Mouse (Mus musculus) retina, embryonic 14.5 days (tissue): Measurements from ENCODE around the gene Trdmt1.

Source experiments
- DNase-seq: peaks from one replicate; pipeline ENCODE4 v3.0.0-alpha.2; 2015; ENCODE audit warnings: low spot score

Gene Trdmt1

GRCm38 (mm10) chr2:13557145-13558030, 12.9 kb upstream of the Trdmt1 start:
- no peak for DNase-seq

DNA sequence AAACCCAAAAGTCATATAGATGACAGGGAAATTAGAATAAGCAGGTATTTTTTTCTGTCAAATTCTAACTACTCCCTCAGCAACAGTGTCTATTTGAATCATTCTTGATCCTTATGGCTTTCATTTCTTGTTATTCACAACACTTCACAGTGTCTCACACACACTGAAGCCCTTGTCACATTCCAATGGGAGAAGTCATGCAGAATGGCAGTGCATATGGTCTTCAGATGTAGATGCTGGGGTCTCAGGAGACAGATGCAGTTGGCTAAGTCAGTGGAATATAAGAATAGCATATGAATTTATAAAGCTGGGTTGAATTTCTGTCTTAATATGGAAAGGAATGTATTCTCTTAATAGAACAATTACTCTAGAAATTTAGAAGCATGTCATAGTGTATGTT, 11.8 kb upstream of the Trdmt1 start:
- DNase-seq: peak; percentile 38

GRCm38 (mm10) chr2:13553966-13554365, 9.5 kb upstream of the Trdmt1 start:
- no peak for DNase-seq

DNA sequence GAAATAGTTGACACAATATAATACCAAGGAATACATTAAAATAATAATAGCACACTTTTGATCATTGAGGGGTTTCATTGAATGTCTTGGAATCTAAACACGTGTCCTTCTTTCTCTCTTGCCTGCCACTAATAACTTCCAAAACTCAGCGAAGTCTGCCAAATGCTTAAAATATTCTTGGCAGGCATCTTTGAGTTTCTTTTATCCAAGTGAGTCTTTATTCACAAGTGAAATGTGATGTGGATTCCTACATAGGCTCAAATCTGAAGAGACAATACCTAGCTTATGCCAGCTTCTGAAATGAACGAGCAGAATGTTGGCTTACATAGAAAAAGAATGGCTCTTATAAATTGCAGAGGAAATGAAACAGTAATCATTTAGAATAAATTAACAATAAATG, 4.3 kb upstream of the Trdmt1 start:
- no peak for DNase-seq

- DNase-seq: no peak
These were observed 846 bp downstream of the Trdmt1 start for GRCm38 (mm10) chr2:13543519-13544124.

- no peak for DNase-seq
These were observed 4.6 kb downstream of the Trdmt1 start for GRCm38 (mm10) chr2:13539860-13540259.

DNA sequence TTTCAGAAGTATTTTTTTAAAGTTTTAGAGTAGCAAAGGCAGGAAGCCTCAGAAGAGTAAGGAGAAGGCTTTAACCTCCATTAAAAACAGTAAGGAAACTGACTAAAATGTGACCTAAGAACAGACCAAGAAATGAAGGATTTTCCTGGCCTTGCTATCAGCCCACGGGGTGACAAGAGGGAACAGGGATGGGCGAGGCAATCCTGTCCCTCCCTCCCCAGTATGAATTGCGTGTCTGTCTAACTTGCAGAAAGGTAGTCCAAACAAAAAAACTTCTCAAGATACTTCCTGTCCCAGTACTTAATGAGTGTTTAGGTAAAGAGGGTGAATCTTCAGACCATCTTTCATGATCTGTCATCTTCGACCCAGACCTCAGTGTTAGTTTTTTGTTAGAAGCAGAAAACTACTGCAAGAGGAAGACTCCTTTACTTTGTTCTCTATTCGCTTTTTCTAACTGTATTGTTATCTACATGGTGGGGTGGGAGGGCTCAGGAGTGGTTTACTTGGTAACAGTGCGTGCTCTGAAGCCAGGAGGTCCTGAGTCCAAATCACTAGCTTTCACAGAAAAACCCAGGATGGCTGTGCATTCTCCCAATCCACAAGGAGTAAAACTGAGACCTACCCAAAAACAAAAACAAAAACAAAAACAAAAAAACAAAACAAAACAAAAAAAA, 5.6 kb downstream of the Trdmt1 start:
- DNase-seq: no peak

GRCm38 (mm10) chr2:13538258-13538657, 6.2 kb downstream of the Trdmt1 start:
- no peak for DNase-seq

GRCm38 (mm10) chr2:13537733-13538132, 6.7 kb downstream of the Trdmt1 start:
- DNase-seq: no peak

GRCm38 (mm10) chr2:13536747-13537146, 7.7 kb downstream of the Trdmt1 start:
- no peak for DNase-seq

GRCm38 (mm10) chr2:13530639-13531038, 13.8 kb downstream of the Trdmt1 start:
- DNase-seq: no peak

GRCm38 (mm10) chr2:13529253-13529933, 15.1 kb downstream of the Trdmt1 start:
- no peak for DNase-seq

DNA sequence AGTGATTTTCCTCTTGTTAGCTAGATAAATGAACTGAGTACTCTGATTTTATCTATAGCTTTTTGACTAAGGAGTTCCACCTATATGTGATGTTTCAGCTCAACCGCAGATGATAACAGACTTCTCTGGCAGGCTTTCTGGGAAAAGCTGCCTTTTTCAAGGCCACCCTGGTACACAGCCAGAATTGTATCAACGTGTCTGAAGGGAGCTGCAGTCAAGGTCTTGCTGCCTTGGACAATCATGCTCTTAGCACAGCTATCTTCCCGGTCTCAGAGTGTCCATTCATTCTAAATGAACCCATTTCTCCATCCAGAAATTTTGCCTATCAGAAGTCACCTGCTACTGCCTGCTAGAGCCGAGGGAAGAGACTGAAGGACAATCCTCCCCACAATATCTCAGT, 16.9 kb downstream of the Trdmt1 start:
- DNase-seq: no peak

- DNase-seq: peak; percentile 39
These were observed 17.3 kb downstream of the Trdmt1 start for GRCm38 (mm10) chr2:13527125-13527524.

DNA sequence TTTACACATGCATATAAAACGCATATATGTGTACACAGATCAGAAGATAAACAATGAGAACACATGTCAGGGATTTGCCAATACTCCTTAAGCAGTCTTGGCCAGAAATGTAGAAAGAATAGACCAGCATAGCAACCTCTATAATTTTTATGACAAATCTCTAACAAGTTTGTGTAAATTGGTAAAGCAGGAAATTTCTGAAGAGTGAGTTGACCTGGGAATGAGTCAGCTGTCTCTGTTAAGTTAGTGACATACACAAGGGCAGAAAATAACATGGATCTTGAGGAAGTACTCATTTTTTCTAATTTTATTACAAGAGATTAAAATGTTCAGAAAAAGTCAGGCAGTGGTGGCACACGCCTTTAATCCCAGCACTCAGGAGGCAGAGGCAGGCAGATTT, 18.3 kb downstream of the Trdmt1 start:
- no peak for DNase-seq

DNA sequence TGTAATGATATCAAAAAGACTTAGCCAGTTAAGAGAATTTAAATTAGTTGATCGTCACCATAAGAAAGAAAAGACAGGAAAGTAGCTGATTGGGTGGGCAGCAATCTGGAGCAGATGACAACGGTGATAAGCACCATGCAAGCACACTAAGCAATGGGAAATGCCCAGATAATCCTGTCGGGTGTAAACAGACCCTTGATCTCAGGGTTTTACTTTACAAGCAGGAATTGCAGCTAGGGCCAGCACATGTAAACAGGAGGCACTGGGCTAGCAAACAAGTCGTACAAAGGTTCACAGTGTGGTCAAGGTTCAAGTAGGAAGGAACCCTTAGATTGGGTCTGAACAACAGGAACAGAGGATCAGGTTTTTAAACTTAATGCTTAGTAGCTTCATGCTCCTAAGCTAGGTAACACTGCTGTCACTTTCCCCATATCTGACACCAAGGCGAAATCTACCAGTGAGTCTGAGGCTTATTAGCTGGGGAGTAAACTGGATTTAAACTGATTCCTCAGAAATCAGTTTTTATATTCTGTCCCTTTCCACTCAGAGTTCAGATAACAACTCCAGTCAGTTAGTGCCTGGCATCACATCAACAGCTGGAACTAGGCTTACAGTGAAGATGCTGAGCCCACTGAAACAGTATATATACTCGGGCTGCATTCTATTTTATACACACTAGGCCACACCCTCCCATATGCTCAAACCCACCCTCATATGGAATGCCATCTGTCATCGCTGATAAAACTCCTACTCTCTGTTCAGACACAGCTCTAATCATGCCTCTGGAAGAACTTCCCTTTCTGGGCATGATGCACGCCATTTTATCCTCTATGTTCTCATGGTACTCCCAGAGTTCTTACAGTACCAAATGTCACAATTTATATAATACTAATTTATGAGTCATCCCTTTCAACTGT, 20.7 kb downstream of the Trdmt1 start:
- peak; percentile 34 for DNase-seq

GRCm38 (mm10) chr2:13522106-13522505, 22.4 kb downstream of the Trdmt1 start:
- no peak for DNase-seq

DNA sequence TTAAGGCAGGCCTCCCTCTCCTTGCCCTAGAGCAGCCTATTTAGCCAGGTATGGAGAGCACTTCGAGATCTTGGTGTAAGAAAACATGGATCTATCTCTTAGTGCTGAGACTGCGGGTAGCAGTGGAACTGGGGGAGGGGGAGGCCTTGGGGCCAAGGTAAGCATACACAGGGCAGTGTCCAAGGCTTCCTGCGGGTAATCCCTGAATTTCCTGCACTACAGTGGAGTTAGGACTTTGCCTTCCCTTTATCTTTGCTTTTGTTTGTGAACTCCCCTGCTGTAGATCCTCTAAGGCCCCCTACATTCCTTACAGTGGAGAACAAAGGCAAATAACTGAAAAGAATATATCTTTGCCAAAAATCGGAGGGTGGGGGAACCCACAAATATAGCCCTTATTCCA, 29.5 kb downstream of the Trdmt1 start:
- DNase-seq: no peak

GRCm38 (mm10) chr2:13502717-13503116, 41.8 kb downstream of the Trdmt1 start:
- no peak for DNase-seq

DNA sequence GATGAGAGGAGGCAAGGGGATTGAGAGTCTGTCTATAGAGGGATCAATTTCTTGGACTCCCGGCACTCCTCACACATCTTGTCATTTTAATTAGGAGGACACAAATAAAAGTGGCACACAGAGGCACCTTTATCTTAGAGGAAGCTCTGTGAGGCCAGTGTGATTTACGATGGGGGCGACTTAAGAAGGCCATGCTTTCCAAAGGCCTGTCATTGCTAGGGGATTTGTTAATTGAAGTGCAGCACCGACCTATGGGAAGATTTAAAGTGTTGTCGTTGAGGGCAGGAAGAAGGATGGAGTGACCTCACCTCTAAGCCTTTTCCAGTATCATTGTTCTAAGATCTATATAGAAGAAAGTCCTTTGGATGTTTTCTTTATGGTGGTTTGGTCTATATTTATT, 42.9 kb downstream of the Trdmt1 start:
- DNase-seq: no peak

DNA sequence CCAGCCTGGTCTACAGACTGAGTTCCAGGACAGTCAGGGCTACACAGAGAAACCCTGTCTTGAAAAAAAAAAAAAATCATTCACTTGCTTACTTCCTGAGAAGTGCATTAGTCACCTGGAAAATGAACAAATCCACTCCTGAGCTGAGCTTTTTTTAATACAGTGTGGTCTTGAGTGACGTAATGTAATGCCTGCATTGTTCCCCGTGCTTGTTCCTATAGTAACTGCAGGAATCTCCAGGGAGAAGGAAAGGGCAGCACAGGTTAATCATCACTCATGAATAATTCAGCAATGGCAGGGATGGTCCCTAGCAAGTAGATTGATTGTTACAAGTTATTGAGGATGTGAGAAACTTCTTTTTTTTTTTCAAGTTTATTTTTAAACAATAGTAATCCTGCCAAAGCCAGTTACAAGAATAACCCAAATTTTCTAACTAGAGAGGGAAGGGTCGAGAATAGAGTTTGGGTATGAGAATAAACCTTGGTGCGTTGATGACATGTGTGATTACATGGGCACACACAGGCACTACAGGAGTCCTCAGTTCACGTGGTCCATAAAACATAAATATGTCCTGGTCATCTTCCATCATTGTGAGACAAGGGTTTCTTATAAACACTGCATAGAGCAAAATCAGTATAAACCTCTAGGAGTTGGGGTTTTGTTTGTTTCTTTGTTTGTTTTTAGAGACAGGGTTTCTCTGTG, 44.0 kb downstream of the Trdmt1 start:
- peak; percentile 61 for DNase-seq
